Mouse (Mus musculus): ENCODE data around the gene Ddx56. TPM values are rescaled to one million over a fixed set of nuclear protein-coding genes. Genes with fewer than 3 reads are reported as not detected.

The Ddx56 gene
- total RNA-seq (2017), result 40.9 and 43.2 TPM in 2 replicates

DNA sequence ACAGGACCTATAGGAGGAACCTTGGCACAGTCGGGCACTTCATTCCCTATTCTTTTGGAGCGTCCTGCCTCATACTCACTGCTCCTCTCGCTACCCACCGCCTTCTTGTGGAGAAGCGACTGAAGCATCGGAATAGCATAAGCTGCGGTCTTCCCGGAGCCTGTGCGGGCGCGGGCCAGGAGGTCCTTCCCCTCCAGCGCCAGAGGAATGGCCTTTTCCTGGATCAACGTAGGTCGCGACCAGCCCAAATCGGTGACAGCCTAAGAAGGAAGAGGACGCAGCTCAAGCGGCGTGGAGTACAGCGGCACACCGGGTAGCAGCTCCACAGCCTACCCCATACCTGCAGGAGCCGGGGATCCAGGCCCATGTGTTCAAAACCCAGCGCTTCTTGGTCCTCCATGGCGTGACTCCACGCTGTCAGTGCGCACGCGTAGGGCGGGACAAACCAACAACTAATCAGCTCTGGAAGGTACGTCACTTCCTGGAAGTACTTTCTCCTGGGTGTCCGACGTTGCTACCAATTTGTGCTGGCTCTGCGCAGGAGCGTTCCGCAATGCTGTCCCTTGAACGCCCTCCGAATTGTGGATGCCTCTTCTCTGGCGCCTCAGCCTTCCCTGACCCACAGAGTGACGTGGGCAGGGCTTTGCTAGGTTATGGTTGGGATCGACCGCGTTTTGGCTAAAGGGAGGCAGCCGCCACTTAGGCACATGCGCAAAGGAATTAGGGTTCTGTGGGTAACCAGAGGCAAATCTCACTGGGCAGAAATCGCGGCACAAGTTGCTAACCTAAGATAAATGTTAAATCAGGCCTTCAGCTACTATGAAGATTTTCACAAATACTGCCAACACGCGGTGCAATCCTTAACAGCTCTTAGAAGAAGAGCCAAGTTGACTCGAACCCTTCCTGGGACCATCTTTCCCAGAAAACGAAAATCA is at the start of gene Ddx56:
Ddx56 (minus strand) TSS at position 453 of the 935 bp plus-strand sequence.
- ATAC-seq (replicated peaks; ENCODE audit: low read depth, poor library complexity, severe bottlenecking), result peak; percentile 95

DNA sequence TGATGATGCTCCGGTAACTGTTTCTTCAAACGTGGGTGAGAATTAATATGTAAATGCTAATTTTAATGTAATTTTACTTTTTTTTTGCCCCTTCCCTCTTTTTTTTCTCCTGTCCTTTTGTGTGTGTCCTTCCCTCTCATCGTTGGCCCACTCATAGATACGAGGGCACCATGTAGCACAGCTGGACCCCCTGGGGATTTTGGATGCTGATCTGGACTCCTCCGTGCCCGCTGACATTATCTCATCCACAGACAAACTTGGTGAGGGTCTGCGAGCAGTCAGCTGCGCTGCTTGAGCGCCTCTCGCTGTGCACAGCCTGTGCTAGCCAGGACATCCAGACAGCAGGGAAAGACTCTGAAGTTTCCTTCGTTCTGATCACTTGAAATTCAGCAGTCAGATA is 49.2 kb upstream of the Ddx56 start:
- no peak for ATAC-seq (replicated peaks; ENCODE audit: low read depth, poor library complexity, severe bottlenecking)

DNA sequence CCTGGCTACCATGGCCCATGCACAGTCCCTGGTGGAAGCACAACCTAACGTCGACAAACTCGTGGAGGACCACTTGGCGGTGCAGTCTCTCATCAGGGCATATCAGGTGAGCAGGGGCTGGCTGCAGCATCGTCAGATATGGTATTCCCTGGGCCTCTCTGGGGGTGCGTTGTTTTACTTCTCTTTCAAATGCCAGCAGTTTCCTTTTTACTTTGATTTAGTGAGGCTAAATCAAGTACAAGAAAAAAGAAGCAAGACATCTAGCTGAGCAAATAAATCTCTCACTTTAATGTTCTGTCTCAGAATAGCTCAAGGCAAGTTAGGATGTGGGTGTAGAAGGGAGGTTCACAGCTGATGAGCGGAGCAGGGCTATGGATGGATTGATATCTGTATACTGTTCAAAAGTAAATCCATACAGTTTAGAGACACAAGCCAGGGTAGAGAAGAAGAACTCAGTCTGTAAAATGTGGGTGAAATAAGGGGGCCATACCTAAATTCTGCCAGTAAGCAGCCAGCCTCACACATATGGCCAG is 46.4 kb upstream of the Ddx56 start:
- ATAC-seq (replicated peaks; ENCODE audit: low read depth, poor library complexity, severe bottlenecking), result no peak

DNA sequence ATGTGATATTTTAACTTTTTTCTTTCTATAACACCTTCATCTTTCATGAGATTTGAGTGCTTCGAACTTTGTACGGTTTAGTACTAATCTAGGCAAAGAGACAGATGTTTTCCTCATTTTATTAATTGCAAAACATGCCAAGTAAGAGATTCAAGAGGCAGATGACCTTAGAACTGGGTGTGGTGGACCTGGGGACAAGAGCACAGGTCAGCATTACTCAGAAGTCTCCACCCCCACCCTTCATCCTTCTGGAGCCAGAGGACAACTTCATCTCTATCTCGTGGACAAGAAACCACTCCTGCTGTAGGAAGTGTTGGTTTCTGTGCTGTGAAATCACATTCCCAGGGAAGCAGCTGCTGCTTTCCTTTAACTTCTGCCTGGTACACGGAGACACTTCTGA is 40.6 kb upstream of the Ddx56 start:
- ATAC-seq (replicated peaks; ENCODE audit: low read depth, poor library complexity, severe bottlenecking), result no peak

DNA sequence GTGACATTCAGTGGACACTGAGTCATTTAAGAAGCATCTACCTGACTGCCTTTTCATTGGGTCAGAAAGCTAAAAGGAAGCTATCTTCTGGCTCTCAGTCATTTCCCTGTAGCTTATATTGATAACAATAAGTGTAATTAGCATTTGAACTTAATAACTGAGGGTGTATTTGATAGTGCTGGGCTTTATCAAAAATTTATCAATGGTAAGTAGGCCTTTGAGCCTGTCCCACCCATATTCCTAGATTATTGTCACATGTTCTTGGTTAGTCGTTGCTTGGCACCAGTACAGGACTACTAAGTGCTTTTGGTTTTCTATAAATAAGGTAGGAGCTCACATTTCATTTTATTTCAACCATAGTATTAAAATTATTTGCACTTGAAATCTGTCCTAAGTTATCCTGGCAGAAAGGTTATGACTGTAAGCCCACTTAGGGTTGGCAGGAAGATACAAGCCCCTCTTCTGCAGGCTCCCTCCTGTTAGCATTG is 38.4 kb upstream of the Ddx56 start:
- no peak for ATAC-seq (replicated peaks; ENCODE audit: low read depth, poor library complexity, severe bottlenecking)

DNA sequence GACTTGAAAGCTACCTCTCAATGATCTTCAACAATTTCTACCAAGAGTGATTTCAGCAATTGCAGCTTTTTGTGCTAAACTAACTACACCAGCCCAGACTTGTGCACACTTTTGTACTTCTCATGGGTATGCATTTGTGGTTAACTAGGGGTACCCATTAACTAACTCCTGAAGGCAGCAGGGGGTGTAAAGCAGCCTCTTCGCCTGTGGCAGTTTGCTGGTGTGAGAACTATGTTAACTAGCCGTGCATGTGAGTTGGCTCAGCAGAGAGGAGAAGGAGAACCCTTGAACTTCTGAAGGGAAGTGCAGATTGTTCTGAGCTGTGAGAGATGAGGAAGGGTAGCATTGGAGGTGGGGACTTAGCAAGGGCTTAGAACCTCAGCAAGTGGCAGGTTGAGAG is 35.2 kb upstream of the Ddx56 start:
- ATAC-seq (replicated peaks; ENCODE audit: low read depth, poor library complexity, severe bottlenecking), result no peak

DNA sequence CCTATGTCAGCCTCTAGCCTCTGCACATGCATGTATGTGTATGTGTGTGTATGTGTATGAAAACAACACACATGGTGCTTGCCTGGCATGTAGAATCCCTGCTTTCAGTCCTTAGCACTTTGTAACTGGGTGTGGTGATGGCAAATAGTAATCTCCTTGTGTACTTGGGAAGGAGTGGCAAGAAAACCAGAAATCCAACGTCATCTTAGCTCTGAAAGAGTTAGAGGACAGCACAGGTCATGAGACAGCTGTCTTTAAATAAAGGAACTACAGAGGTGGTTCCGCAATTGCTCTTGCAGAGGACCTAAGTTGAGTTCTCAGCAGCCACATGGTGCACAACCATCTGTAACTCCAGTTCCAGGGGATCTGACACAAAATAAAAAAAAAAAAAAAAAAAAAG is 31.9 kb upstream of the Ddx56 start:
- ATAC-seq (replicated peaks; ENCODE audit: low read depth, poor library complexity, severe bottlenecking), result peak; percentile 62; the same call in 1 of the 2 replicates

DNA sequence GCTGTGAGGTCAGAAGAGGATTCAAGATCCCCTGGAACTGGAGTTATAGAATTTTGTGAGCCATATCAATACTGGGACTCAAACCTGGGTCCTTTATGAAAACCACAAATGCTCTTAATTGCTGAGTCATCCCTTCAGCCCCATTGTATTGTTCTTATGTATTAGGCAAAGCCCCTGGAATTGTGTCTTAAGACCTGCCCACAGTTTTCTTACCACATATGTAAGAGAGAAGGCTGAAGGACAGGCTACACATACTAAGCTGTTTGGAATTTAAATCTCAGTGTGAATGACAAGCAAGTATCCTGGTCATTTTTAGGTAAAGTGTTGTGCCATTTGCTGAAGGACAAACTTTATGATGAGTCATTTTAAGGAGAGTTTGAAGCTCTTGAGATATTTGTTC is 28.5 kb upstream of the Ddx56 start:
- no peak for ATAC-seq (replicated peaks; ENCODE audit: low read depth, poor library complexity, severe bottlenecking)

DNA sequence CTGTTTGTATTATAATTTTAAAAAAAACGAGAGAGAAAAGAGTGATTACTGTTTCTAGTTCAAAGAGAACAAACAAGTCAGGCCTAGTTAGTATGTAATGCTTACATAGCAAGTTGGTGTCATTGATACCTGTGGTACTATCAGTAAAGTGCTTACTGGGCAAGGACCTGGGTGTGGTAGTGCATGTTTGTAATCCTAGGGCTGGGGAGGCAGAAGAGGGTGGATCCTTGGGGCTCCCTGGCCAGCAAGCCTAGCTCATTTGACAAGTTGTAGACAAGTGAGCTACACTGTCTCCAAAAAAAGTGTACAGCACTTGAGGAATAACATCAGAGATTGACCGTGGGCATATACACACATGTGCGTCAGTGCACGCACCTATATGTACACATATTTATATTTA is 27.1 kb upstream of the Ddx56 start:
- ATAC-seq (replicated peaks; ENCODE audit: low read depth, poor library complexity, severe bottlenecking), result no peak

DNA sequence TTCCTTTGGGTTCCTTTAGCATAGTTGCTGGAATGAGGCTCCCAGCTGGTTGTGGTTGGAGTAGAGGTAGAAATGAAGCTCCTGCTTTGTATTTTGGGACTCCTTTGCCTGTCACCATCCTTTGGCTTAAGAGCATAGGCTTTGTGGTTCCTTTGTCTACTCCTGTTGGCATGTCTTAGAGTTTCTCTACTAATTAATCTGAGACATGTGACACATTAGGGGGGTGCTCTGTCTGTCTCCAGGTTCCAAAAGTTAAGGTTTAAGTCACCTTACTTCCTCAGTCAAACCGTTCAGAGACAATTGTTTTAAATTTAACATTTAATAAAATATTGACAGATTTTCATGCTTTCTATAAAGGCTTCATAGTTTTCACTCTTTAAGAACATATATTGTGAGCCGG is 26.0 kb upstream of the Ddx56 start:
- no peak for ATAC-seq (replicated peaks; ENCODE audit: low read depth, poor library complexity, severe bottlenecking)

DNA sequence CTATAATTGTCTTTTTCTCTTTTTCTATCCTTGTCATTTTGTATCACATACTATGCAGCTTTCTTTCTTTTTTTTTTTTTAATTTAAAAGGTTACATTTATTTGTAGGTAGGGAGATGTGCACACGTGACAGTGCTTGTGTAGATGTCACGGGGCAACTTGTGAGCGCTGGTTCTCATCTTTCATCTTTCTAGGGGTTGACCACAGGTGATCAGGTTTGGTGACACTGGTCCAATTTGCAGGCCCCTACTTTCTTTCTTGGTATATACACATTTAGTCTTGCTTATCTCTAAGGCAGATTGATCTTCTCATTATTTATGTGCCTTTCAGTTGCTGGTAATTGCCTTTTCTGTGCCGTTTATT is 25.4 kb upstream of the Ddx56 start:
- no peak for ATAC-seq (replicated peaks; ENCODE audit: low read depth, poor library complexity, severe bottlenecking)

DNA sequence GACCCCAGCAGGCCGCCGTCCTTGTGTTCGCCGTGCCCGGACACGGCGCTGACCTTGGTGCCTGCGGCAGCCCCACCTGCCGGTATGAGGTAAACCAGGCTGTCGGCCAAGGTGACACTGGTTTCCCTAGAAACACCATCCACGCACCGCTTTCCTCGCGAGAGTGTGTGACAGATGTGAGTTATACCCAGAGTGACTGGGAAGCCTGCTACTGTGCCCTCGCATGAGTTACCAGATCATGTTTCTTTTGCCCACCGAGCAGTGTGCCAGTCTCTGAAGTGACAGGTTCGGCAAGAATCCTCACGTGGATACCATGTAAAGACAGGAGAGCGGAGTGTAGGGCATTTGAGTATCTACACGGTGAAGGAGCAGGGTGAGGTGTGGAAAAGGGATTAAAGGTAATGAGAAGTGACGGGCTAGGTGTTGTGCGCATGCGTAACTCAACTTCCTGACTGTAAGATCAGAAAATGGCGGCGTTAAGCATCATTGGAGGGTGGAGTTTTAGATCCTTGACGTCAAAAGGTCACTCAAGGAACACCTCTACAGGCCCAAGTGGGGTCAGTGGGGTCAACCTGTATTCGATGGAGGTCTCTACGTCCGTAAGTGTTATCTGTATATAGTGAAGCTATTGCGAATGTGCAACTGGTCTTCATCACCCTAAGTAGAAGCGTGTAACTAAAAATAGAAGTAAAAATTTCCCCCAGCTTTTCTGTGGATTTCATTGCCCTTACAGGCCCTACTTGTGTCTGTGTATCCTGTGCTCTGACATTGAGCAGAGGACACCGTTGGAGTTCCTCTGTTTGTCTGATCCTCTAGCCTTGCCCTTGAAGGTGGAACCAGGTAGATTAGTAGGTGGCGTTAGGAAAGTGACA is 24.8 kb upstream of the Ddx56 start:
- peak; percentile 39 for ATAC-seq (replicated peaks; ENCODE audit: low read depth, poor library complexity, severe bottlenecking)

DNA sequence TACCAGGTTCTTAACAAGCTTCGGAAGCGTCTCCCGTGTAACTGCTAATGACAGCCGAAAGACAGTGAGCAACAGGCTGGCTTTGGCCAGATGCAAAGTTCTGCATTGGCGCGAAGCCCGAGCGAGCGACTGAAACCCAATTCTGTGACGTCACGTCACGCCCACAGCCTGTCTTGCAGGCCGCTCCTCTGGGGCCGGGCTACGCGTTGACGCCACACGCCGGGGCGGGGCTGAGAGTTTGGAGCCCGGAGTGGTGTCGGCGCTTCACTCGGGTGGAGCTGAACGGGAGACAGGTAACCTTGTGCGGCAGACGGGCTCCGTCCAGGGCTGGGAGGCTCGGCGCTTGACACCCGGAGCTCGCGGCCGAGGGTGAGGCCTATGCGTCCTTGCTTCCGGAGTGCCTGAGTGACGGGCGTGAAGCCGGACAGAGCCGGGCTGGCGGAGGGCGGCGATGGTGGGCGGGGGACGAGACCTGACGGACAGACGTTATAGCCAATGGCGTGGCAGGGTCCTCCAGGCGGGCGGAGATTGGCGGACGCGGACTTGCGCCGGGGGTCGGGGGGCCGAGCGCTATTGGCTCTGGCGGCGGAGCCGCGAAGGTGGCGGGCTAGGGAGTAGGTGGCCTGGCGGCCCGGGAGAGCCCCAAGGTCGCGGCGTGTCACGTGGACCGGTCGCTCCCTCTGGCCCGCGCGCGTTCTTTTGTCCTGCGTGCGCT is 24.0 kb upstream of the Ddx56 start, which contains the start of gene Ogdh:
Ogdh (plus strand) TSS at position 233 of the 715 bp plus-strand sequence.
- peak; percentile 89 for ATAC-seq (replicated peaks; ENCODE audit: low read depth, poor library complexity, severe bottlenecking)

DNA sequence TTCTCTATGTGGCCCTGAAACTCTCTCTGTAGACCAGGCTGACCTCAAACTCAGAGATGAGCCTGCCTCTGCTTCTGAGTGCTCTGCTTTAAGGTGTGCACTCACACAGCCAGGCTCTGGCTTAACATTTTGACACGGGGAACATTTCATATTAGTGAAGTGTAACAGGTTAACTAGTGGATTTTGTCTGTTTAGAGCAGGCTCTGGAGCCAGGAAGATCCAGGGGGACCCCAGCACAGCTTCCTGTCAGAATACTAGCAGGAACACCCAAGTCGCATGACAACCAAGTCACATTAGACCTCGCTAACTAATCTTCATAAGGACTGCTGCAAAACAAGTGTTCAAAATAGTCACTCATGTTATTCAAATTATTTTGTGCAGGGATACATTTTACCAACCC is 23.3 kb upstream of the Ddx56 start:
- ATAC-seq (replicated peaks; ENCODE audit: low read depth, poor library complexity, severe bottlenecking), result 0 out of 2 replicates have a peak, but pooled peaks have one; percentile 0

DNA sequence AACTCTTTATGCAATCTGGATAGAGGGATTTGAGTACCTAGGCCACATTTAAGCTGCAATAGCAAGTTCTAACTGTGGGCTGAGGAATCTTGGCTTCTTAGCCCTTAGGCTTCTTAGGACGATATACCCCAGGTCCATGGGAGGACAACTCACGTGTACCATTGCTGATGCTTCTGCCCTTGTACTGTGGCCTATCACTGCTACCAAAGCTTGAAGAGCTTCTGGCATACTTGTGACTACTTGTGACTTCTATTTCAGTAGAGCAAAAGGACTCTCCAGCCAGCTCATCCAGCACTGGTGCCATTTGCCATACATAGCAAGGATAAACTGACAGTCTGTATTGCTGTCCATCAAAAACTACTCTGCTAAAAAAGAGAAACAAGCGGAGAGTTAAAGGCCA is 22.6 kb upstream of the Ddx56 start:
- ATAC-seq (replicated peaks; ENCODE audit: low read depth, poor library complexity, severe bottlenecking), result no peak

DNA sequence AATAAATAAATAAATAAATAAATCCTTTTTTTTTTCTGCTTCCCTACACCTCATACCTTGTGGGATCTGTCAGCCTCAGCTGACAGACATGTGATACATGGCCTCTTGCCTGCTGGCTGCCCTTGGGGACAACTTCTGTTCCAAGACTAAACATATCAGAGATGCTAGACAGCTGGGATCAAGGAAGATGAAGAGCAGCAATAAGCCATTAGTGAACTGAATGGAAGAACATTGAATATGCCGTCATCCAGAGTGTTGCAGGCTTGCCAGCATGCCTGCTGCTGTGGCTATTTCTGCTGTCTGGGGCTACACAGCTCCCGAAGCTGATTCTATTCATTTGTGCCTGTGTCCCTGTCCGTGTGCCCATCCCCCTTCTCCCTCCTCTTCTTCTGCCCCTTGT is 15.4 kb upstream of the Ddx56 start:
- no peak for ATAC-seq (replicated peaks; ENCODE audit: low read depth, poor library complexity, severe bottlenecking)

DNA sequence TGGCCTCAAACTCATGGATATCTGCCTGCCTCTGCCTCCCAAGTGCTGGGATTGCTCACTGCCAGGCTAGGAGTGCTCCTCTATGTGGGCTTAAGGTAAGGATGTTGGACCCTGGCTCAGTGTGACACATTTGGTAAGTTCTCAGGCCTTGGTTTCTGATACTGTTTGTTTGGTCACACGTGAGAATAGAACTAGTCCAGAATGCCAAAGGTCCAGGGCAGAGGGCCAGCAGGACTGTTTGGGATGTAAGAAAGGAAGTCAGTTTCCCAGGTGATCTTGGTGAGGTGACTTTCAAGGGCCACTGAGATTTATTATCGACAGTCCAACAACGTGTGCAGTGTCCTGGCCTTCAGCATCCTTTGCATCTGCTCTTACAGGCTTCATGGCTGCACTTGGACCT is 8.9 kb upstream of the Ddx56 start:
- ATAC-seq (replicated peaks; ENCODE audit: low read depth, poor library complexity, severe bottlenecking), result no peak

DNA sequence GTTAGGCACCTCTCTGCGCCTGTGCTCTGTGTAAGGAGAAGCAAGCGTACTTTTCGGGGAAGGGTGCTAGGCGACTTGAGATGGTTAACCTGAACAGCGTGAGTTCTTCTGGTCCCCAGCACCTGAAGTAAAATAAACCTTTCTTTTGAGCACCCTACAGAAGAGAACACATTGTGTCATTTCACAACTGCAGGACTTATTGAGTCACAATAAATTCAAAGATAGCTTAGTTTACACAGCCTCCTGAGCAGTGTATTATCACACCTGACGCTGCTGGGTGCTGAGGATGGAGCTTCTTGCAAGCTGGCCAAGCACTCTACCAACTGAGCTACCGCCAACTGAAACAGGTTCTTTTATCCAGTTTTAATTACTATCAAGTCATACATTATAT is 7.5 kb upstream of the Ddx56 start:
- ATAC-seq (replicated peaks; ENCODE audit: low read depth, poor library complexity, severe bottlenecking), result no peak

DNA sequence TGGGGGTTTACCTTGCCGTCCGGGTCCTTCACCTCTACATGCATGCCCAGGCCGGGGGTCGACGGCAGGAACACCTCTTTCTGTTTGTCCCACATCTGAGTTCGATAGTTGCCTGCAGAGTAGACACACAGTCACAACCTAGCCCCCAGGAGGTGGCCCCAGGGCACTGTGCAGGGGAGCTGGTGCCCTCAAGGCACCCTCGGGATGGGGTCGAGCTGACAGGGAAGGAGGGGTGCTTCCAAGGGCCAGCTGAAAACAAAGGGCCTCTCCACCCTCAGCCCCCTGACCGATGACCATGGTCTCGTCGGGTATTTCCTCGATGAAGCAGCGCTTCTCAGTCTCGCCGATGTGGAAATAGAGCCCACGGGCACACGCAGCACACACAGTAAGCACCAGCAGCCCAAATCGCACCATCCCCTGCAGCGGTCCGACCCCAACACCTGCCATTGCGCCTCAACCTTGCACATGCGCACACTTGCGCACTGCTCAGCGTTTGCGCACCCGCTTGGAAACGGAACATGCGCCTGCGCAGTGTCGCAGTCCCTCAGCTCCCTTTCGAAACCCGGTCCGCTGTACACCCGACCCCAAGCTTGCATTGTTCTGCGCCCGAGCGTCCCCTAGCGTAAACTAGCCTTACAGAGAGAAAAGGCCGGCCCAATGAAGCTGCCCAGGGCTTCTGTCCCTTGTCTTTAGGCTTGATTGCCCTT is 7.0 kb upstream of the Ddx56 start, which contains the start of gene Tmed4:
Tmed4 (minus strand) TSS at position 484 of the 707 bp plus-strand sequence.
- peak; percentile 98 for ATAC-seq (replicated peaks; ENCODE audit: low read depth, poor library complexity, severe bottlenecking)
